27 mouse cellular contexts compared by ENCODE assay signal in genomic region chr5:99236431-99236830, GRCm38 (mm10).
DNase-seq lines count a peak whose midpoint lies in the region; ATAC-seq and TF ChIP-seq lines count a peak whose summit lies in the region.
"Had no signal": no experiment of that assay in that cellular context is flagged by ENCODE, and none has a peak within 500 bp of the region (broad histone marks: within the 10 kb centered on the region; RNA-seq: fewer than 3 reads in every experiment).

No protein-coding gene starts in this region.

- 0 out of 2 replicates have a peak overlapping the region, but pooled peaks have one; percentile 6 for H3K27ac ChIP-seq in liver, postnatal 0 days (ENCODE audit: low read depth)
- 0 out of 2 replicates have a peak overlapping the region, but pooled peaks have one; percentile 11 for H3K27ac ChIP-seq in neural tube, embryonic 15.5 days (replicated peaks)
- no peak overlapping the region for H3K27ac ChIP-seq in hindbrain, embryonic 13.5 days
- H3K27ac ChIP-seq: forebrain, embryonic 13.5 days; hindbrain, postnatal 0 days; intestine, embryonic 15.5 days; layer of hippocampus, adult 2 months; left cerebral cortex, adult 2 months; limb, embryonic 13.5 days; liver, embryonic 14.5 days; midbrain, embryonic 10.5 days; midbrain, embryonic 15.5 days had no signal

- 63% methylated on average over 4 of the region's 4 CpGs for WGBS in liver, postnatal 0 days (ENCODE audit: insufficient replicate concordance)
- 90% methylated on average over 4 of the region's 4 CpGs for WGBS in neural tube, embryonic 15.5 days
- WGBS in hindbrain, embryonic 13.5 days: 94% methylated on average over 4 of the region's 4 CpGs

- no peak overlapping the region for H3K9ac ChIP-seq in liver, postnatal 0 days (replicated peaks)
- no peak overlapping the region for H3K9ac ChIP-seq in neural tube, embryonic 15.5 days (replicated peaks)
- H3K9ac ChIP-seq in hindbrain, embryonic 13.5 days: no peak overlapping the region
- H3K9ac ChIP-seq: forebrain, embryonic 13.5 days; heart, embryonic 12.5 days; intestine, embryonic 15.5 days; limb, embryonic 13.5 days; liver, embryonic 14.5 days; midbrain, embryonic 15.5 days had no signal

- peaks cover 9% of the 10 kb centered on the region for H3K4me1 ChIP-seq in liver, postnatal 0 days (ENCODE audit: insufficient read depth)
- H3K4me1 ChIP-seq in neural tube, embryonic 15.5 days: peaks cover 9% of the 10 kb centered on the region; the same call in 1 of the 2 replicates
- no peaks in the 10 kb centered on the region for H3K4me1 ChIP-seq in hindbrain, embryonic 13.5 days (replicated peaks)
- H3K4me1 ChIP-seq: midbrain, embryonic 10.5 days; midbrain, embryonic 15.5 days had no signal

- no peaks in the 10 kb centered on the region for H3K9me3 ChIP-seq in liver, postnatal 0 days (ENCODE audit: low read length)
- no peaks in the 10 kb centered on the region for H3K9me3 ChIP-seq in neural tube, embryonic 15.5 days (replicated peaks)
- H3K9me3 ChIP-seq in hindbrain, embryonic 13.5 days: no peaks in the 10 kb centered on the region
- H3K9me3 ChIP-seq: forebrain, embryonic 13.5 days; heart, embryonic 12.5 days; intestine, embryonic 15.5 days; limb, embryonic 13.5 days; midbrain, embryonic 10.5 days; midbrain, embryonic 15.5 days had no signal

- H3K4me2 ChIP-seq in liver, postnatal 0 days (ENCODE audit: low read depth, low read length): no peak overlapping the region
- no peak overlapping the region for H3K4me2 ChIP-seq in neural tube, embryonic 15.5 days
- no peak overlapping the region for H3K4me2 ChIP-seq in hindbrain, embryonic 13.5 days
- H3K4me2 ChIP-seq: forebrain, embryonic 13.5 days; heart, embryonic 12.5 days; intestine, embryonic 15.5 days; limb, embryonic 13.5 days; midbrain, embryonic 15.5 days had no signal

- H3K4me3 ChIP-seq in liver, postnatal 0 days (ENCODE audit: low read depth, low read length): no peak overlapping the region
- H3K4me3 ChIP-seq in neural tube, embryonic 15.5 days (replicated peaks): no peak overlapping the region
- H3K4me3 ChIP-seq in hindbrain, embryonic 13.5 days: no peak overlapping the region
- H3K4me3 ChIP-seq: forebrain, embryonic 13.5 days; heart, embryonic 12.5 days; intestine, embryonic 15.5 days; layer of hippocampus, adult 2 months; left cerebral cortex, adult 2 months; limb, embryonic 13.5 days; midbrain, embryonic 10.5 days; midbrain, embryonic 15.5 days had no signal

- no peaks in the 10 kb centered on the region for H3K27me3 ChIP-seq in liver, postnatal 0 days (ENCODE audit: insufficient read depth, low read length)
- no peaks in the 10 kb centered on the region for H3K27me3 ChIP-seq in neural tube, embryonic 15.5 days (replicated peaks)
- no peaks in the 10 kb centered on the region for H3K27me3 ChIP-seq in hindbrain, embryonic 13.5 days
- H3K27me3 ChIP-seq: forebrain, embryonic 13.5 days; heart, embryonic 12.5 days; intestine, embryonic 15.5 days; limb, embryonic 13.5 days; midbrain, embryonic 15.5 days had no signal

- no peak for DNase-seq in liver, postnatal 0 days
- DNase-seq in liver: no peak
- DNase-seq in neural tube, embryonic 10.5 days (ENCODE audit: extremely low spot score, low spot score): no peak
- peak; percentile 69 for DNase-seq in lung, postnatal 36 days
- no peak for DNase-seq in gastrocnemius, postnatal 4 days (ENCODE audit: low spot score in 2 of 2)
- DNase-seq: adrenal gland, postnatal 36 days; B cell, adult 2 months; cerebellum, adult 18-20 months; cerebellum, postnatal 10 days; gastrocnemius, postnatal 10 days; heart, postnatal 10 days; kidney, adult 2 months; kidney, postnatal 36 days; thymus, adult 18-20 months; thymus, postnatal 36 days had no signal

- no peak for TF ChIP-seq EP300 in liver, postnatal 0 days (IDR thresholded peaks at IDR 0.05; ENCODE audit: low read depth)

- ATAC-seq in liver, postnatal 0 days: 0 out of 2 replicates have a peak, but pooled peaks have one; percentile 49
- ATAC-seq in neural tube, embryonic 15.5 days (ENCODE audit: low FRiP score): no peak
- ATAC-seq in hindbrain, embryonic 13.5 days (ENCODE audit: low FRiP score): no peak
- ATAC-seq: forebrain, embryonic 13.5 days; hindbrain, postnatal 0 days; midbrain, embryonic 15.5 days had no signal

- H3K36me3 ChIP-seq in liver, postnatal 0 days (replicated peaks; ENCODE audit: insufficient read depth, low read length): peaks cover 71% of the 10 kb centered on the region
- peaks cover 44% of the 10 kb centered on the region for H3K36me3 ChIP-seq in neural tube, embryonic 15.5 days
- H3K36me3 ChIP-seq in hindbrain, embryonic 13.5 days: peaks cover 75% of the 10 kb centered on the region
- H3K36me3 ChIP-seq: midbrain, embryonic 15.5 days had no signal

- TF ChIP-seq CTCF in liver, postnatal 0 days (IDR thresholded peaks at IDR 0.05; ENCODE audit: low read depth): no peak
